Mouse (Mus musculus) layer of hippocampus, adult 9-10 months (tissue): ENCODE measurements around the gene Irs3.

Experiments used
- DNase-seq: peaks from one replicate; pipeline ENCODE4 v3.0.0; 2022; ENCODE audit warnings: low spot score

Gene Irs3

DNA sequence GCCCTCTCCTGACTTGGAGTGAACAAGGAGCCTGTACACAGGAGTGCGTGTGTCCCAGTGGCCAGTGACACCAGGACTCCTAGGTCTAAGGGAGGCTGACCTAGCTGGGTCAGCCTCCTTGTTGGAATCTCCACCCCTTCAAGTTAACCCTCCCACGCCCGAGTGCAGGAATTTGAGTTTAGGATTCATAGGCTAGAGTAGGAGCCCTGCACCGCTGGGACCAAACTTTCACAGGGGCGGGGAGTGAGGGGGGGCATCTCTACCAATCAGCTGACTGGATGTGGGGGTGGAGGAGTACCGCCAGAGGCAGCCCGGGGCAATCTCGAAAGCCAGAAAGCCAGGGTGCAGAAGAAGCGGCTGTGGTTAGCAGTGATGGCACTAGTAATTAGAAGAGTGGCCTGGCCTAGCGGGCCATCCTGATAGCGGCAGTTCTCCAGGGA, at the start of gene Irs3:
Gene Irs3, minus strand, starts transcription at position 63 of the 440 bp plus-strand sequence.
- DNase-seq = no peak

GRCm38 (mm10) chr5:137694796-137695195, 49.3 kb upstream of the Irs3 start:
- DNase-seq = no peak

- no peak for DNase-seq
Observed at GRCm38 (mm10) chr5:137691881-137692280, 46.4 kb upstream of the Irs3 start.

- no peak for DNase-seq
Observed at GRCm38 (mm10) chr5:137690531-137690930, 45.0 kb upstream of the Irs3 start.

DNA sequence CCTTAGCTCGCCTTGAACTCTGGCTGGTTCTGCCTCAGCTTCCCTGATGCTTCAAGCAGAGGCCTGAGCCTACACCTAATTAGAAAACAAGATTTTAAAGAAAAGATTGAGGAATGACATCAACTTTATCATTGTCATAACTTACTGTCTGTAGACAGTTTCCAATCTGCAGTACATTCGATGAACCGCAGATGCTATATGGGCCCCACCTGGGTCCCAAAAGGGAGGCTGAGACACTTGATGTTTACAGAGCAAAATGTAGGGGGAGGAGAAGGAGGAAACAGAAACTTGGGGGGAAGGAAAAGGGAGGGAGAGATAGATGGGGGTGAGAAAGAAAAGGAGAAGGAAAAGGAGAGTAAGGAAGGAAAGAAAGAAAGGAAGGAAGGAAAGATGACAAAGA, 44.5 kb upstream of the Irs3 start:
- DNase-seq = no peak

DNA sequence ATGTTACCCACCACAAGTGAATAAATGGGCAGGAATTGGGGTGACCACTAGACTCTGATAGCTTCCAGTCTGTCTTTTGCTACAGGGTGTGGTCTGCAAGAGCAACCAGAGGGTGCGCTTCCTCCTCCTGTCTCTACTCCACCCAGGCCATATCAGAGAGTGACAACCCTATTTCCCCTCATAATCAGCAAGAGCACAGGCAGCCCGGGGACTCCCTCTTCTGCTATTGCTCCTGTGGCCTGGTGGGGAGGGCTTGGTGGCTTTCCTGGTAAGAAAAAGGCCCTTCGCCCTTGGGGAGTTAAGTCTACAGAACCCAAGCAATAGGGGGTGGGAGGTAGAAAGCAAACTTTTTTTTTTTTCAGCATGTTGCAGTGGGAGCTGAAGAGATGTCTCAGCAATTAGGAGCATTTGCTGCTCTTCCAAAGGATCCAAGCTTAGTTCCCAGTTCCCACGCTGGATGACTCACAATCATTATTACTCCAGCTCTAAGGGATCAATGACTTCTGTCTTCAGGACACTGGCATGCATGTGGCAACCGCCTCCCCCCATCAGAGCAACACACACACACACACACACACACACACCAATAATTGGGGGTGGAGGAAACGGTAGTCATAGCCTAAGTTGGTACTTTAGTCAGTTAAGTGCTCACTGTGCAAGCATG, 40.7 kb upstream of the Irs3 start:
- DNase-seq = no peak

- DNase-seq = no peak
Observed at GRCm38 (mm10) chr5:137685653-137686052, 40.1 kb upstream of the Irs3 start.

- peak; percentile 98 for DNase-seq
Observed at GRCm38 (mm10) chr5:137684294-137685123, 39.0 kb upstream of the Irs3 start, which contains the start of gene Agfg2. TSS of gene Agfg2 (minus strand) at chr5:137684726.

GRCm38 (mm10) chr5:137683388-137684293, 38.1 kb upstream of the Irs3 start:
- no peak for DNase-seq

- DNase-seq = no peak
Observed at GRCm38 (mm10) chr5:137682526-137682925, 37.0 kb upstream of the Irs3 start.

DNA sequence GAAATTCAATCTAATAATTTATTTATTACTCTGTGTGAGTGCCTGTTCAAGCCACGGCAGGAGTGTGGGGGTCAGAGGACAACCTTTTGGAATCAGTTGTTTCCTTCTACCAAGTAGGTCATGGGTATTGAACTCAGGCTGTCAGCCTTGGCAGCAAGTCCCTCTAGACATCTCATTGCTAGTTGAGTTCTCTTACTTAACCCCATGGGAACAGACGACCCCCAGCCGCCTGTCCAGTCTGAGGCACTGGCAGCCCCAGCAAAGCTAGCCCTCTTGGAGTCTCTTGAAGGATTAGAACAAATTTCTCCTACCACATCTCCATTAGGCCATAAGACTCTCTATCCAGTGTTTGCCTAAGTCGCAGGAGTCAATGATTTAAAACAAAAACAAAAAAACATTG, 34.2 kb upstream of the Irs3 start:
- DNase-seq = no peak

DNA sequence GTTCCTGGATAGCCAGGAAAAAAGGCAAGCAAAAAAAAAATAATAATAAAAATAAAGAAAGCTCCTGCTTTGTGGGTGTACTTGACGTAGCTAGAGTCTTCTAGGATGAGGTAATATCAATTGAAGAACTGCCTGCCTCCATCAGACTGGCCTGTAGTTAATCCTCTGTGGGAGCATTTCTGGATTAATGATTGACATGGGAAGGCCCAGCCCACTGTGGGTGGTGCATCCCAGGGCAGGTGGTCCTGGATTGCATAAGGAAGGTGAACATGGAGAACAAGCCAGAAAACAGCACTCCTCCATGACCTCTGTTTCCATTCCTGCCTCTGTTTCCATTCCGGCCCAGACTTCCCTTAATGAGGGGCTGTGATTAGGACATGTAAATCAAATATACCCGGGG, 33.2 kb upstream of the Irs3 start:
- no peak for DNase-seq

GRCm38 (mm10) chr5:137677859-137678258, 32.3 kb upstream of the Irs3 start:
- DNase-seq = no peak

GRCm38 (mm10) chr5:137674786-137675185, 29.3 kb upstream of the Irs3 start:
- no peak for DNase-seq

GRCm38 (mm10) chr5:137673015-137673414, 27.5 kb upstream of the Irs3 start:
- no peak for DNase-seq

DNA sequence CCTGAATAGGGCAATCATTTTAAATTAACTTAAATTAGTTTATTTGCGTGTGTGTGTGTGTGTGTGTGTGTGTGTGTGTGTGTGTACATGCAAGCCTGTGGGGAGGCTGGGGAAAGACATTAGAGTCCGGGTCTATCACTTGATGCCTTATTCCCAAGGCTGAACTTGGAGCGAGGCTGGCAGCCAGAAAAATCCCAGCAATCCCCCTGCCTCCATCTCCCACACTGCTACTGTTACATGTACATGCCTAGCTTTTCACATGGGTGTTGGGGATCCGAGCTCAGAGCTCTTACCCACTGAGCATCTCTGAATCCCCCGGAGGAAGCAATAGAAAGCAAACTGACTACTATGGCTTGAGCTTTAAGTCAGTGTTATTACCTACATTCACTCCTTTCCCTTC, 26.8 kb upstream of the Irs3 start:
- no peak for DNase-seq

- DNase-seq = no peak
Observed at GRCm38 (mm10) chr5:137671443-137672240, 26.1 kb upstream of the Irs3 start.

DNA sequence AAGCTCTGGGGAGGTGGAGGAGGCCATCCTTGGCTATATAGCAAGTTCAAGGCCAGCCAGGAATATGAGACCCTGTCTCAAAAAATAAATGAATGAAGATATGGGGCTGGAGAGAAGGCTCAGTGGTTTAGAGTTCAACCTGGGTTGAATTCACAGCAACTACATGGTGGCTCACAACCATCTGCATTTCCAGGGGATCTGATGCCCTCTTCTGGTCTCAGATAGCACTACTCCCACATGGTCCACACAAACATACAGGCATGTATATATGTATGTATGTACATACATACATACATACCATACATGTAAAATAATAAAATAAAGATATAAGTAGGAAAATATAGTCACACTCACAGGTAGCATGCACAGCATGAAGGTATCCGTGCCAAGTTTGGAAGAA, 24.7 kb upstream of the Irs3 start:
- no peak for DNase-seq

GRCm38 (mm10) chr5:137668971-137669370, 23.5 kb upstream of the Irs3 start:
- DNase-seq = no peak

GRCm38 (mm10) chr5:137663057-137663456, 17.5 kb upstream of the Irs3 start:
- DNase-seq = no peak

DNA sequence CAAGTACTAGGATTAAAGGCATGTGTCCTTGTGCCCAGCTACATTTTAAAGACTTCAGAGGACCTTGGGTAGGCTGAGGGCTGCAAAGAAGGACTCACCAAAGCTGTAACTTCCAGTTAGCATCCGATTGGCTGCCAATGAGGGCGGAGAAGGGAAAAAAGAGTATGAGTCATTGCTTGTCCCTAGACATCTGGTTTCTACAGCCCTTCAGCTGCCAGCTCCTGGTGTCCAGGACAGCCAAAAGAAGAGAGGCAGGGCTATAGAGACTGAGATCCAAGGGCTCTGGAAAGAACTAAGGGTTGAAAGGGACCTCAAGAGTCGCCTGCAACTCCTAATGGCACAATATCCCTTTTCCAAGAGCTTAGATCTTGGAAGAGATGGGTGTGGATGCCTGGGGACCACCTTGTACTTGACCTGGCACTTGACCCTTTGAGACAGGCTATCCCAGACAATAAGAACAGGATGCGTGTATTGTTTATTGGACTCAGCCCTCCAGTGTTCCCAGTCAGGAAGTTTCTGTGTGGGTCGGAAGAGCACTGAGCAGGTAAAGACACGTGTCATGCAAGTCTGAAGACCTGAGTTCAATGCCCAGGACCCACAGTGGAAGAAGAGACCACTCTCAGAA, 14.7 kb upstream of the Irs3 start:
- DNase-seq = no peak
